Mouse (Mus musculus): ENCODE data around the gene Nkain4.

DNA sequence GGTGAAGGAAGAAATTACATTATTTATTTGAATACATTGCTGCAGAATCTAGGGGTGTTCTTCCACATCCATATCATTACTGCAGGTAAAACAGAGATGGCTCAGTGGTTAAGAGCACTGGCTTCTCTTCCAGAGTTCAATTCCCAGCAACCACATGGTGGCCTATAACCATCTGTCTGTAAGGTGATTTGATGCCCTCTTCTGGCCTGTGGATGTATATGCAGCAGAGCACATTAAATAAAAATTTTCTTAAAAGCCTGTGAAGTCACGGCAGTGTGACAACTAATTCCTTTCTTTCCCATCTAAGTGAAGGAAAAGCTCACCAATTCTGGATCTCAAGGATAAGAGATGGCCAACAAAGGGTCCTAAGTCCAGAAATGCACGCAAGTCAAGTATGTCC is 52.4 kb downstream of the Nkain4 start:
- TF ChIP-seq CTCF (IDR thresholded peaks at IDR 0.05; ENCODE audit: extremely low read depth, insufficient read depth, insufficient read length, insufficient replicate concordance), result no peak
- TF ChIP-seq POLR2A (IDR thresholded peaks at IDR 0.05; ENCODE audit: low read depth, low read length), result no peak

All from spleen, adult 2 months (tissue).